Mouse (Mus musculus): ENCODE data around the gene Cdk12. TPM values are rescaled to one million over a fixed set of nuclear protein-coding genes. Genes with fewer than 3 reads are reported as not detected.
"Not testable (repeated sequence)": the region's sequence is repeated elsewhere in the genome, so short reads cannot be mapped to it uniquely, and the experiment has no call there.

The Cdk12 gene
- 5.8 and 6.3 TPM in 2 replicates for polyA plus RNA-seq (2015; fragmentation: Nextera tagmentation; extraction: Ambion mirVana)

DNA sequence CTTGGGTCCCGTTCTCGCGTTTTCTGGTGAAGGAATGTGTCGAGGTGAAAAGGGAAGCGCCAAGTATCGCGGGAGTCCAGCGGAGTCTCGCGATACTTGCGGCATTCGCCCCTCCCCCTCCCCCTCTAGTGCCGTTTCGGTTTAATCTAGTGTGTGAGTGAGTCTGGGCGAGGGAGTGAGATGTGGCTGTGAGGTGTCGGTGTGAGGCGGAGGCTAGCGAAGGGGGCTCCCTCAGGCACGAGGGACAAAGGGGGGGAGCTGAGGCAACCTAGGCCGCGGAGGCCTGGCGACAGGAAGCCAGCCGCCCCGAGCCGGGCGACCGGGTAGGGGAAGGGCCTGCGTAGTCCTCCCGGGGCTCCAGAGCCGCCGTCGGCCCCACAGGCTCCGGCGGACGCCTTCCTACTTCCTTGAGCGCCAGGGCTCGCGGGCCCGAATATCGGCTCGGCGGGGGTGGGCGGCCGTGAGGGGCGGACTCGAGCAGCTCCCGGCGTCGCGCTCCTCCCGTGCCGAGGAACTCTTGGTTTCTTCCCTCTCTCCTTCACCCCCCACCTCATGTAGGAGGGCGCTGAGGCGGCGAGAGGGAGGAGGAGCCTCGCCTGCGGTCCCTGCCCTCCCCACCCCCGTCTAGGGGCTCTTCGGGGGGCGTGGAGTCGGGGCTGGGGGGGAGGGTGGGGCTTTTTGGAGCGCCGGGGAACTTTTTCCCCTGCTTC is at the start of gene Cdk12:
Gene Cdk12 (plus strand): TSS at position 419 of the 710 bp plus-strand sequence.
- H3K36me3 ChIP-seq: peaks cover 14% of the 10 kb centered on the region
- H3K9ac ChIP-seq: peak within 1 kb of the TSS; percentile 100
- peak within 1 kb of the TSS; percentile 87 for H3K4me2 ChIP-seq
- H3K4me1 ChIP-seq: peaks cover 19% of the 10 kb centered on the region
- H3K27me3 ChIP-seq (replicated peaks): peaks cover under 1% of the 10 kb centered on the region; the same call in 1 of the 2 replicates
- peak; percentile 88 for ATAC-seq (ENCODE audit: extremely low read depth, insufficient number of reproducible peaks, low FRiP score, low TSS enrichment)
- no peaks in the 10 kb centered on the region for H3K9me3 ChIP-seq
- under 1% methylated on average over 50 of the region's 63 CpGs for WGBS
- H3K4me3 ChIP-seq: peak within 1 kb of the TSS; percentile 97
- H3K27ac ChIP-seq (replicated peaks): peak within 1 kb of the TSS; percentile 100

DNA sequence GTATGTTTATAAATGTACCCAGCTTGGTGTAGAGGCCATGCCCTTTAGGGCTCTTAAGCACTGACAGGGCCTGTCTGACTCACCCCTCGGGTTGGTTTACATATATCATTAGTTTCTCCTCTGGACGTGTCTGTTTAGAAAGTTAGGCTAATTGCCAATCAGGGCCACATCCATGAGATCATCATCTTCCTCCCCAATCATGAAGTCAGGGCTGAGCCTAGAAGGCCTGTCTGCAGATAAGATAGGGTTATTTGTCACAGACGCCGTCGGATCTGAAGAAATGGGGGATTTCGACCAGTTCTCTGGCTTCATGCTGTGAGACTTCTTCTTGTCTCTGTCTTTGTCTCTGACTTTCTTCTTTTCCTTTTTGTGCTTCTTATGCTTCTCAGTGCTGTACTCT is 47.8 kb upstream of the Cdk12 start:
- peaks cover 62% of the 10 kb centered on the region for H3K36me3 ChIP-seq
- no peak for ATAC-seq (ENCODE audit: extremely low read depth, insufficient number of reproducible peaks, low FRiP score, low TSS enrichment)
- 60% methylated on average over 6 of the region's 6 CpGs for WGBS

DNA sequence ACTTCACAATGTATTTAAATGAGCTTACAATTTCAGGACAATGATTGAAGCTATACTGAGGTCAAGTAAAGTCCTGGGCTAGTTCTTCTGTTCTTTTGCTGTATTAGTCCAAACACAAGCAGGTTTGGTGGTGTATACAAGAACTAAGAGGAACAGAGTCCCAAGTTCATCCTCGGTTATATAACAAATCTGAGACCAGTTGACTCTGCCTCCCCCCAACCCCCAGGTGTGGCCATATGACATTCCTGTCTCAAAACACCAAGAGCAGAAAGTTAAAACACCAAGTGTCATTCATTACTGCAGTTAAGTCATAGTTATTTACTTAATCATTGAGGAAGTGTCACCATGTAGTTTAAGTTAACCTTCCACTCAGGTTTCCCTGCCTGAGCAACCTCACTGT is 34.5 kb upstream of the Cdk12 start:
- no peak overlapping the region for H3K4me3 ChIP-seq
- H3K4me2 ChIP-seq: no peak overlapping the region
- no peaks in the 10 kb centered on the region for H3K9me3 ChIP-seq
- WGBS: 79% methylated on average over 1 of the region's 1 CpGs
- no peak overlapping the region for H3K27ac ChIP-seq (replicated peaks)
- no peak overlapping the region for H3K9ac ChIP-seq
- peaks cover 94% of the 10 kb centered on the region for H3K36me3 ChIP-seq
- no peak for ATAC-seq (ENCODE audit: extremely low read depth, insufficient number of reproducible peaks, low FRiP score, low TSS enrichment)
- H3K4me1 ChIP-seq: no peaks in the 10 kb centered on the region
- no peaks in the 10 kb centered on the region for H3K27me3 ChIP-seq (replicated peaks)

More for the DNA sequence above, 47.8 kb upstream of the Cdk12 start:
- H3K4me1 ChIP-seq: peaks cover 3% of the 10 kb centered on the region; the same call in 1 of the 2 replicates
- no peaks in the 10 kb centered on the region for H3K27me3 ChIP-seq (replicated peaks)
- H3K9me3 ChIP-seq: no peaks in the 10 kb centered on the region
- H3K27ac ChIP-seq (replicated peaks): no peak overlapping the region
- no peak overlapping the region for H3K9ac ChIP-seq
- no peak overlapping the region for H3K4me2 ChIP-seq
- no peak overlapping the region for H3K4me3 ChIP-seq

DNA sequence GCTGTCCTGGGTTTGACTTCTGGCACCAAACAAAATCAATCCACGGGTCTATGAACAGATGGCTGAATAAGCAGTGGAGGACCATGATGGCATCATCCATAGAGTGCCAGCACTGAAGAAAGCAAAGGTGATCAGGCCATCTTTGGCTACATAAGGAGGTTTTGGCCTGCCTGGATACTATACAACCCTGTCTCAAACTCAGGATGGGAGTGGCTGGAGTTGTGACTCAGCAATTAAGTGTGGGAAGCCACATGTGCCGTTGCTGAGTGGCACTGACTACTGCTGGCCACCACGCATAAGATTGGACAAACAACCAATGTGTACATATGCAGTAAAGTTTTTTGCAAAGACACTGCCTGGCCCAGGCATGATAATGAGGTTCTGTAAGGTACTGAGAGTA is 20.7 kb upstream of the Cdk12 start:
- not testable (repeated sequence) for H3K9me3 ChIP-seq; H3K4me1 ChIP-seq; H3K4me3 ChIP-seq; H3K4me2 ChIP-seq; H3K27me3 ChIP-seq (replicated peaks); H3K27ac ChIP-seq (replicated peaks); ATAC-seq (ENCODE audit: extremely low read depth, insufficient number of reproducible peaks, low FRiP score, low TSS enrichment); H3K9ac ChIP-seq
- peaks cover 93% of the 10 kb centered on the region for H3K36me3 ChIP-seq
- WGBS: 92% methylated on average over 3 of the region's 3 CpGs

DNA sequence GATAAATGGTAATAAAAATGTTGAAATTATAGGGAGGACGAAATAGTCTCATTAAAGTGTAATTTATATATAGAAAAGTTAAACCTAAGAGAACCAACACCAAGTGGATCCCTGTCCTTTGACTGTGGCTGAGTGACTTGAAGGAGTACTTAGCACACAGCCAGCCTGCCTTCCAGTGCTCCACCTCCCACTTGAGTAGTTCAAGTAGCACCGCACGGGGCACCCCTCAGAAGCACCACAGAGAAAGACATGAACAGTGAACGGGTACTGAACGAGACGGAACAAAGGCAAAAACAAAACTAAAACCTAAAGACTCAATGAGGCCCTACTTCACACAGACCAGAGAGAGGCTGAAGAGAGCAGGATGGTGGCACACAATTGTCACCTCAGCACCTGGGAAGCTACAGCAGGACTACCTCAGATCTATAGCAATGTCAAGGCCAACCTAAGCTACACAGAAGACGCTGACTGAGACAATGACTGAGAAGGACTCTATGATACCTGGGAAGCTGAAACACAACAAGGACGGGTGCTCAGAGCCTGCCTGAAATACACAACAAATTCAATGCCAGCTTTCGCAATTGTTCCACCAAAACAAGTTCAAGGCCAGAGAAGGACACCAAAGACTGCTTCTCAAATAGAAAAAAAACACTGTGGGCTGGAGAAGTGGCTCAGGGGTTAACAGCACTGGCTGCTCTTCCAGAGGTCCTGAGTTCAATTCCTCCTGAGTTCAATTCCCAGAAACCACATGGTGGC is 15.0 kb upstream of the Cdk12 start:
- Histone ChIP-seq H3K27me3 (replicated peaks) (no peaks in the 10 kb centered on the region), H3K4me1 (peaks cover 16% of the 10 kb centered on the region)

DNA sequence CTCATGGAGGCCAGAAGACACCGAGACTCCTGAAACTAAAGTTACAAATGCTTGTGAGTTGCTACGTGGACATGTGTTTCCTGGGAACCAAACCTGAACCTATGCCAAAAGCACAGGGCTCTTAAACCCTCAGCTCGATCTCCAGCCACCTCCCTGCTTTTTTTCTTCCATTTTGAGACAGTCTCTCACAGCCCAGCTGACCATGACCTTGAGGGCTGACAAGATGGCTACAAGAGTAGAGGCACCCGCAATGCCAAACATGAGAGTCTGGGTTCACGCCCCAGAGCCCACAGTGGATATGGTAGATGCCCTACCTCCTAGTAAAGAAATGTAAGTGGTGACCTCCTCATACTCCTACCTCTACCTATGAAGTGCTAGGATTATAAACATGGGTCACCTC is 12.0 kb upstream of the Cdk12 start:
- Histone ChIP-seq H3K4me2 (no peak overlapping the region), H3K27me3 (replicated peaks) (no peaks in the 10 kb centered on the region), H3K4me3 (no peak overlapping the region), H3K36me3 (peaks cover 41% of the 10 kb centered on the region), H3K9ac (no peak overlapping the region), H3K9me3 (no peaks in the 10 kb centered on the region), H3K4me1 (peaks cover 21% of the 10 kb centered on the region), H3K27ac (replicated peaks) (no peak overlapping the region)
- WGBS: 77% methylated on average over 5 of the region's 5 CpGs
- ATAC-seq (ENCODE audit: extremely low read depth, insufficient number of reproducible peaks, low FRiP score, low TSS enrichment): no peak

More for the DNA sequence above, 15.0 kb upstream of the Cdk12 start:
- no peak overlapping the region for H3K4me2 ChIP-seq
- ATAC-seq (ENCODE audit: extremely low read depth, insufficient number of reproducible peaks, low FRiP score, low TSS enrichment): no peak
- H3K27ac ChIP-seq (replicated peaks): no peak overlapping the region
- no peak overlapping the region for H3K4me3 ChIP-seq
- no peaks in the 10 kb centered on the region for H3K9me3 ChIP-seq
- no peak overlapping the region for H3K9ac ChIP-seq
- WGBS: 88% methylated on average over 9 of the region's 9 CpGs
- H3K36me3 ChIP-seq: peaks cover 71% of the 10 kb centered on the region

DNA sequence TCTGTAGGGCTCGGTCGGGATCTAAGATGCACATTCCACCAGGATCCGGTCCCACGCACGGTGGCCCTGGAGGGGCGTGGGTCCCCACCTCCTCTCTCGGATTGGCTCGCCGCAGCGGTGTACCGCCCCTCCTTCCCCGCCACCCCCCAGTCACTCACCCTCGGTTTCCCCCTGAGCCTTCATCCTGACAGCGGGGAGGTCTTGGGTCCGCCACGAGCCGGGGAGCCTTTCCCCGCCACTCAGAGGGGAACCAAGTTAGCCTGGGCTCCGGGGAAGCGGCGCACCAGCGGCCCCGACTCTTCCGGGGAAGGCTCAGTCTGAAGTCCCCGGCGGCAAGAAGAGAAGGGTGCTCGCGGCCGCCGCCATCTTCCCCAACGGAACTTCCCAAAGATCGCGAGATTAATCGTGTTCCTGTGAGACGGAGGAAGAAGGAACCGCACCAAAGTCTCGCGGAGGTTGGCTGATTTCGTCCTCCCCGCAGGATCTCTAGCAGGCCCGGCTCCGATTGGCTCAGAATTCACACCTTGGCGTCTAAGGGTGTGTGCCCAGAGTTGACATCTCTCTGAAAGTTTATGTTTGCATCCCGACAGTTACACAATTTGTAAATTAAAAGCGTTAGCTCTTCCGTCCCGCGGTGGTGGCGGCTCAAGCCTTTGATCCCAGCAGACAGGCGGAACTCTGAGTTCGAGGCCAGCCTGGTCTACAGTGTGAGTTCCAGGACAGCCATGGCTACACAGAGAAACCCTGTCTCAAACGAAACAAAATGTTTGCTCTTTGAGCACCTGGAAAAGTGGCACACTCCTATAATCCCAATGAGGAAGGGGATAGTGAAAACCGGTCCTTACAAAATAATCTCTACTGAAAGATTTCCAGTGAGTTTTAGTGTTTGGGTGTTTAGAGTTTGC is 9.7 kb upstream of the Cdk12 start, which contains the start of gene Med1:
Gene Med1 (minus strand): TSS at position 393 of the 905 bp plus-strand sequence.
- H3K36me3 ChIP-seq: peaks cover 20% of the 10 kb centered on the region
- no peaks in the 10 kb centered on the region for H3K9me3 ChIP-seq
- 0 out of 2 replicates have a peak, but pooled peaks cover 3% of the 10 kb centered on the region for H3K27me3 ChIP-seq (replicated peaks)
- H3K4me1 ChIP-seq: peaks cover 21% of the 10 kb centered on the region
- peak within 1 kb of the TSS; percentile 91 for H3K4me2 ChIP-seq
- under 1% methylated on average over 53 of the region's 53 CpGs for WGBS
- H3K27ac ChIP-seq (replicated peaks): peak within 1 kb of the TSS; percentile 95
- peak within 1 kb of the TSS; percentile 95 for H3K9ac ChIP-seq
- ATAC-seq (ENCODE audit: extremely low read depth, insufficient number of reproducible peaks, low FRiP score, low TSS enrichment): peak; percentile 85
- H3K4me3 ChIP-seq: peak within 1 kb of the TSS; percentile 92

DNA sequence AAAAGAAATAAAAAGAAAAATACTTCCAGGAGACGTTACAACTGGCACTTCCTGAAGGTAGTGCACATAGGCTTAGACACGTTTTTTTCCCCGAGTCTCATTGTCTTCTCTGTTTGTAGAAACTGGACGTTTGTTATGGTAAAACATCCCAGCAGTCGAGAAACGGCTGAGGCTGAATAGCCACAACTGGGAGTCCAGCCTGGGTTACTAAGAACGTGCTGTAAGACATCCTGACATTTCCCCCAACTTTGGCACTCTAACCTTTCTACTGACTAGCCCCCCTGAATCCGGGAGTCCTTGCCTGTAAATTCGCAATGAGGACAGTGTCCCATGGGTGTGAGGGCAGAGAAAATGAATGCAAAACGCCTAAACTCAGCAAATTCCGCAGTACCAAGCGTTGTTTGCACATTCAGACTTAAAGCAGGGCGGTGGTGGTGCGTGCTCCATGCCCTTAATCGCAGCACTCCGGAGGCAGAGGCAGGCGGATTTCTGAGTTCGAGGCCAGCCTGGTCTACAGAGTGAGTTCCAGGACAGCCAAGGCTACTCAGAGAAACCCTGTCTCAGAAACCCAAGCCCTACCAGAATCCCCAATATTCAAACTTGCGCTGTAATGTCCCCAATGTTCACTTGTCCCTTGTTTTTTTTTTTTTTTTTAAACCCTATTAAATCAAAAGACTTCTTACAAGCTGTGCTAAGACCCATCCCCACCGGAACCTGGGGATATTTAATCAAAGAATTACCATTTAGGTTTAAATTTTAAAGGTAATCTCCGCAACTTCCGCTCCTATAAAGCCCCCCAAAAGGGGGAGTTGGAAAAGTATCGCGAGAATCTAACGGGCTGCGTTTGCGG is 843 bp upstream of the Cdk12 start:
- H3K9me3 ChIP-seq: no peaks in the 10 kb centered on the region
- H3K4me3 ChIP-seq: peak overlapping the region; percentile 97
- no peak for ATAC-seq (ENCODE audit: extremely low read depth, insufficient number of reproducible peaks, low FRiP score, low TSS enrichment)
- peak overlapping the region; percentile 88 for H3K9ac ChIP-seq
- H3K36me3 ChIP-seq: peaks cover 7% of the 10 kb centered on the region
- H3K27me3 ChIP-seq (replicated peaks): peaks cover 3% of the 10 kb centered on the region; the same call in 1 of the 2 replicates
- 2% methylated on average over 27 of the region's 27 CpGs for WGBS
- H3K4me2 ChIP-seq: peak overlapping the region; percentile 87
- peaks cover 17% of the 10 kb centered on the region for H3K4me1 ChIP-seq
- peak overlapping the region; percentile 100 for H3K27ac ChIP-seq (replicated peaks)

DNA sequence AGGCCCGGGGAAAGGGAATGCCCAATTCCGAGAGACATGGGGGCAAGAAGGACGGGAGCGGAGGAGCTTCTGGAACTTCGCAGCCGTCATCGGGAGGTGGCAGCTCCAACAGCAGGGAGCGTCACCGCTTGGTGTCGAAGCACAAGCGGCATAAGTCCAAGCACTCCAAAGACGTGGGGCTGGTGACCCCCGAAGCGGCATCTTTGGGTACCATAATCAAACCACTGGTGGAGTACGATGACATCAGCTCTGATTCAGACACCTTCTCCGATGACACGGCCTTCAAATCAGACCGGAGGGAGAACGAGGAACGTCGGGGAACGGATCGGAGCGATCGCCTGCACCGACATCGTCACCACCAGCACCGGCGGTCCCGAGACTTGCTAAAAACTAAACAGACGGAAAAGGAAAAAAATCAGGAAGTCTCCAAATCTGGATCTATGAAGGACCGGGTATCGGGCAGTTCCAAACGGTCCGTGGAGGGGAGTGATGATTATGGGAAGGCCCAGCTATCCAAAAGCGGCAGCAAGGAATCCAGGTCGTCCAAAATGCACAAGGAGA is 572 bp downstream of the Cdk12 start:
- no peaks in the 10 kb centered on the region for H3K9me3 ChIP-seq
- H3K36me3 ChIP-seq: peaks cover 21% of the 10 kb centered on the region
- H3K4me2 ChIP-seq: peak overlapping the region; percentile 87
- under 1% methylated on average over 37 of the region's 37 CpGs for WGBS
- H3K9ac ChIP-seq: peak overlapping the region; percentile 100
- peaks cover 19% of the 10 kb centered on the region for H3K4me1 ChIP-seq
- no peak for ATAC-seq (ENCODE audit: extremely low read depth, insufficient number of reproducible peaks, low FRiP score, low TSS enrichment)
- peak overlapping the region; percentile 100 for H3K27ac ChIP-seq (replicated peaks)
- no peaks in the 10 kb centered on the region; the same call in 1 of the 2 replicates for H3K27me3 ChIP-seq (replicated peaks)
- H3K4me3 ChIP-seq: peak overlapping the region; percentile 97

DNA sequence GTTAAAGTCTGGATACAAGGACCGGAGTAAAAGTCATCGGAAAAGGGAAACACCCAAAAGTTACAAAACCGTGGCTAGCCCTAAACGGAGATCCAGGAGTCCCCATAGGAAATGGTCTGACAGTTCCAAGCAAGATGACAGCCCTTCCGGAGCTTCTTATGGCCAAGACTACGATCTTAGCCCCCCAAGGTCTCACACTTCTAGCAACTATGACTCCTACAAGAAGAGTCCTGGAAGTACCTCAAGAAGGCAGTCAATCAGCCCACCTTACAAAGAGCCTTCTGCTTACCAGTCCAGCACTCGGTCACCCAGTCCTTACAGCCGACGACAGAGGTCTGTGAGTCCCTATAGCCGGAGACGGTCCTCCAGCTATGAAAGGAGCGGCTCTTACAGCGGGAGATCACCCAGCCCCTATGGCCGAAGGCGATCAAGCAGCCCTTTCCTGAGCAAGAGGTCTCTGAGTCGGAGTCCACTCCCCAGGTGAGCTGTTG is 1.1 kb downstream of the Cdk12 start:
- Histone ChIP-seq H3K9ac (peak overlapping the region; percentile 100), H3K9me3 (no peaks in the 10 kb centered on the region), H3K36me3 (peaks cover 26% of the 10 kb centered on the region), H3K27me3 (replicated peaks) (no peaks in the 10 kb centered on the region; the same call in 1 of the 2 replicates), H3K4me2 (peak overlapping the region; percentile 87), H3K4me1 (peaks cover 19% of the 10 kb centered on the region), H3K4me3 (peak overlapping the region; percentile 97), H3K27ac (replicated peaks) (peak overlapping the region; percentile 100)
- WGBS: under 1% methylated on average over 16 of the region's 16 CpGs
- ATAC-seq (ENCODE audit: extremely low read depth, insufficient number of reproducible peaks, low FRiP score, low TSS enrichment): no peak

Measured in heart, embryonic 13.5 days (tissue).